10 mouse cellular contexts compared by ENCODE assay signal in the genomic region with DNA sequence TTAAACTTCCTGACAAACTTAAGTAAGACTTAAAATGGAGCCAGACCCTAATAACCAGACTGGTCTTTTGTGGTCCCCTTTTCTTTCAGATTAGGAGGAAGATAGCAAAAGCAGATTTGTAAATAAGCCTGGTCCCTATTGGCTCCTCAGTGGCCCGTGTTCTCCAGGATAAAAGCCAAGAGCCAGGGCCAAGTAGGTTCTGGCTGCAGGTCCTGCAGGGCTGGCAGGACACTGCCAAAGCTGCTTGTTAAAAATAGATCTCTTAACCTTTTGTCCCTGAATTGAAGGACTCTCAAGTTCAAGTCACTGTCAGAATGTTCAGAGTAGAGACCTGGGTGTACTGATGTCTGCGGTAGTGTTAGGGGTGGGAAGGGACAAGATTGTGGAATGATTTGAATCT. TPM values are rescaled to one million over a fixed set of nuclear protein-coding genes. Genes with fewer than 3 reads are reported as not detected.
A peak's percentile ranks its signal among the peaks of the same experiment; 100 is the strongest.
DNase-seq lines count a peak whose midpoint lies in the region; ATAC-seq lines count a peak whose summit lies in the region.
"Had no signal": no experiment of that assay in that cellular context is flagged by ENCODE, and none has a peak within 500 bp of the region (broad histone marks: within the 10 kb centered on the region; RNA-seq: fewer than 3 reads in every experiment).

No protein-coding gene starts in this region.

- no peaks in the 10 kb centered on the region for H3K9me3 ChIP-seq in kidney, embryonic 14.5 days (ENCODE audit: control insufficient read depth, low read length)
- no peaks in the 10 kb centered on the region for H3K9me3 ChIP-seq in heart, embryonic 14.5 days (ENCODE audit: control insufficient read depth, low read length)
- H3K9me3 ChIP-seq in midbrain, embryonic 14.5 days (ENCODE audit: control insufficient read depth, low read length) = no peaks in the 10 kb centered on the region
- H3K9me3 ChIP-seq in intestine, embryonic 16.5 days (ENCODE audit: control insufficient read depth, low read length) = no peaks in the 10 kb centered on the region
- no peaks in the 10 kb centered on the region for H3K9me3 ChIP-seq in limb, embryonic 10.5 days (replicated peaks)
- H3K9me3 ChIP-seq: midbrain, embryonic 10.5 days had no signal

- no peak overlapping the region for H3K4me3 ChIP-seq in kidney, embryonic 14.5 days (ENCODE audit: low read length)
- H3K4me3 ChIP-seq in heart, embryonic 14.5 days (ENCODE audit: control insufficient read depth in 1 of 2, insufficient read depth in 1 of 2, low read depth in 1 of 2, low read length in 2 of 2) = no peak overlapping the region
- no peak overlapping the region for H3K4me3 ChIP-seq in midbrain, embryonic 14.5 days (replicated peaks; ENCODE audit: low read depth, low read length)
- H3K4me3 ChIP-seq in intestine, embryonic 16.5 days (ENCODE audit: low read length) = no peak overlapping the region
- no peak overlapping the region for H3K4me3 ChIP-seq in limb, embryonic 10.5 days
- H3K4me3 ChIP-seq: midbrain, embryonic 10.5 days had no signal

- no peaks in the 10 kb centered on the region for H3K4me1 ChIP-seq in kidney, embryonic 14.5 days (ENCODE audit: control insufficient read depth, insufficient read depth, low read length)
- H3K4me1 ChIP-seq in heart, embryonic 14.5 days (ENCODE audit: control insufficient read depth in 2 of 2, insufficient read depth in 2 of 2, low read length in 2 of 2) = peaks cover 7 to 20% of the 10 kb centered on the region in 2 experiments
- peaks cover 8% of the 10 kb centered on the region for H3K4me1 ChIP-seq in midbrain, embryonic 14.5 days (ENCODE audit: control insufficient read depth, insufficient read depth, low read length)
- H3K4me1 ChIP-seq in intestine, embryonic 16.5 days (ENCODE audit: control insufficient read depth, insufficient read depth, low read length) = no peaks in the 10 kb centered on the region
- H3K4me1 ChIP-seq in limb, embryonic 10.5 days = peaks cover 8% of the 10 kb centered on the region

- WGBS in kidney, embryonic 14.5 days = 89% methylated on average over 2 of the region's 2 CpGs
- 27% methylated on average over 2 of the region's 2 CpGs for WGBS in heart, embryonic 14.5 days
- WGBS in midbrain, embryonic 14.5 days = 51% methylated on average over 2 of the region's 2 CpGs
- WGBS in intestine, embryonic 16.5 days = 81% methylated on average over 2 of the region's 2 CpGs
- 84% methylated on average over 2 of the region's 2 CpGs for WGBS in limb, embryonic 10.5 days

- no peaks in the 10 kb centered on the region for H3K36me3 ChIP-seq in kidney, embryonic 14.5 days (ENCODE audit: control insufficient read depth, insufficient read depth, low read length)
- H3K36me3 ChIP-seq in heart, embryonic 14.5 days (ENCODE audit: control insufficient read depth, insufficient read depth, low read length) = no peaks in the 10 kb centered on the region
- H3K36me3 ChIP-seq in midbrain, embryonic 14.5 days (ENCODE audit: control insufficient read depth, insufficient read depth, low read length) = no peaks in the 10 kb centered on the region
- H3K36me3 ChIP-seq in intestine, embryonic 16.5 days (ENCODE audit: control insufficient read depth, insufficient read depth, low read length) = no peaks in the 10 kb centered on the region
- no peaks in the 10 kb centered on the region for H3K36me3 ChIP-seq in limb, embryonic 10.5 days
- H3K36me3 ChIP-seq: midbrain, embryonic 10.5 days had no signal

- ATAC-seq in kidney, embryonic 14.5 days (ENCODE audit: low FRiP score, low TSS enrichment) = no peak
- ATAC-seq in heart, embryonic 14.5 days (ENCODE audit: insufficient number of reproducible peaks, insufficient read depth, low FRiP score, low read depth) = no peak; the same call in 1 of the 2 replicates
- ATAC-seq in midbrain, embryonic 14.5 days (ENCODE audit: low FRiP score, low TSS enrichment) = no peak
- ATAC-seq in intestine, embryonic 16.5 days = no peak

- H3K9ac ChIP-seq in kidney, embryonic 14.5 days (ENCODE audit: low read depth, low read length) = no peak overlapping the region
- no peak overlapping the region for H3K9ac ChIP-seq in heart, embryonic 14.5 days (ENCODE audit: low read length)
- no peak overlapping the region for H3K9ac ChIP-seq in midbrain, embryonic 14.5 days (replicated peaks; ENCODE audit: low read length)
- H3K9ac ChIP-seq in intestine, embryonic 16.5 days (ENCODE audit: low read depth, low read length) = no peak overlapping the region

- H3K27me3 ChIP-seq in kidney, embryonic 14.5 days (ENCODE audit: control insufficient read depth, insufficient read depth, low read length) = no peaks in the 10 kb centered on the region
- no peaks in the 10 kb centered on the region for H3K27me3 ChIP-seq in heart, embryonic 14.5 days (ENCODE audit: control insufficient read depth, insufficient read depth, low read length)
- H3K27me3 ChIP-seq in midbrain, embryonic 14.5 days (ENCODE audit: control insufficient read depth, insufficient read depth, low read length) = no peaks in the 10 kb centered on the region
- no peaks in the 10 kb centered on the region for H3K27me3 ChIP-seq in intestine, embryonic 16.5 days (replicated peaks; ENCODE audit: control insufficient read depth, insufficient read depth, low read length)
- no peaks in the 10 kb centered on the region for H3K27me3 ChIP-seq in limb, embryonic 10.5 days (ENCODE audit: low read depth, poor library complexity, severe bottlenecking)

- no peak overlapping the region for H3K4me2 ChIP-seq in kidney, embryonic 14.5 days (replicated peaks; ENCODE audit: low read depth, low read length)
- H3K4me2 ChIP-seq in heart, embryonic 14.5 days (ENCODE audit: low read length) = 0 out of 2 replicates have a peak overlapping the region, but pooled peaks have one; percentile 25
- no peak overlapping the region for H3K4me2 ChIP-seq in midbrain, embryonic 14.5 days (ENCODE audit: low read length)
- H3K4me2 ChIP-seq in intestine, embryonic 16.5 days (ENCODE audit: low read depth, low read length) = no peak overlapping the region

- no peak overlapping the region for H3K27ac ChIP-seq in kidney, embryonic 14.5 days (ENCODE audit: low read depth, low read length)
- peak overlapping the region; percentile 39 to 52 for H3K27ac ChIP-seq in heart, embryonic 14.5 days (replicated peaks in 1 of 2; ENCODE audit: control insufficient read depth in 1 of 2, insufficient read depth in 1 of 2, low read depth in 2 of 2, low read length in 2 of 2)
- no peak overlapping the region for H3K27ac ChIP-seq in midbrain, embryonic 14.5 days (replicated peaks; ENCODE audit: low read depth, low read length)
- H3K27ac ChIP-seq in intestine, embryonic 16.5 days (ENCODE audit: low read length) = no peak overlapping the region
- no peak overlapping the region for H3K27ac ChIP-seq in limb, embryonic 10.5 days
- H3K27ac ChIP-seq: kidney, postnatal 0 days; midbrain, embryonic 10.5 days had no signal

- DNase-seq in kidney, adult 18-20 months = peak; percentile 61
- peak; percentile 69 for DNase-seq in adrenal gland, postnatal 14 days
- DNase-seq in cerebellum, adult 9-11 months = peak; percentile 87
- no peak for DNase-seq in midbrain, embryonic 14.5 days
- no peak for DNase-seq in limb, embryonic 10.5 days (ENCODE audit: low spot score)

RNA-seq across cellular contexts. Expression of a gene that starts 21.0 kb away (rescaled TPM):
- 0.44 and 1.1 TPM in 2 replicates for polyA plus RNA-seq in kidney, embryonic 14.5 days (2014; fragmentation: Nextera tagmentation; extraction: Ambion mirVana)
- total RNA-seq in adrenal gland, postnatal 14 days (2021) = 37.0 and 40.5 TPM in 2 replicates
- polyA plus RNA-seq in heart, embryonic 14.5 days (2014; fragmentation: Nextera tagmentation; extraction: Ambion mirVana) = 0.98 and 1.7 TPM in 2 replicates
- polyA plus RNA-seq in midbrain, embryonic 14.5 days (2014; fragmentation: Nextera tagmentation; extraction: Ambion mirVana) = 225 and 247 TPM in 2 replicates
- polyA plus RNA-seq in intestine, embryonic 16.5 days (2015; fragmentation: Nextera tagmentation; extraction: Ambion mirVana) = 10.6 and 11.1 TPM in 2 replicates
- polyA plus RNA-seq in limb, embryonic 10.5 days (2016; fragmentation: Nextera tagmentation; extraction: Ambion mirVana) = 1.9 and 3.7 TPM in 2 replicates

Comparison
In these comparisons a context has a peak if more than half of its experiments do, and no peak if none do; other contexts are left out.
1. DNase-seq: peak in kidney, adult 18-20 months (single experiment), adrenal gland, postnatal 14 days (single experiment) and cerebellum, adult 9-11 months (single experiment); none in midbrain, embryonic 14.5 days (single experiment) and limb, embryonic 10.5 days (single experiment).
2. H3K27ac ChIP-seq: peak in heart, embryonic 14.5 days (2 of 2); none in kidney, embryonic 14.5 days (single experiment), midbrain, embryonic 14.5 days (single experiment), intestine, embryonic 16.5 days (single experiment) and limb, embryonic 10.5 days (single experiment).
3. RNA of a gene that starts 21.0 kb away (polyA plus RNA-seq): 225 to 247 TPM in midbrain, embryonic 14.5 days; 10.6 to 11.1 TPM in intestine, embryonic 16.5 days, 1.9 to 3.7 TPM in limb, embryonic 10.5 days, 0.98 to 1.7 TPM in heart, embryonic 14.5 days and 0.44 to 1.1 TPM in kidney, embryonic 14.5 days; every median in the first group is over 10 times any median in the second.